Mouse (Mus musculus) cerebellum, postnatal 4 days (tissue): Measurements from ENCODE around the gene Nhsl2.

Source experiments
- DNase-seq, 2 experiments: peaks; one replicate each; pipeline ENCODE4 v3.0.0; 2022; ENCODE audit warnings: low spot score in 2 of 2, mixed read lengths in 1 of 2

Nhsl2 gene

GRCm38 (mm10) chrX:102042386-102042785, 193.2 kb downstream of the Nhsl2 start:
- DNase-seq: no peak

DNA sequence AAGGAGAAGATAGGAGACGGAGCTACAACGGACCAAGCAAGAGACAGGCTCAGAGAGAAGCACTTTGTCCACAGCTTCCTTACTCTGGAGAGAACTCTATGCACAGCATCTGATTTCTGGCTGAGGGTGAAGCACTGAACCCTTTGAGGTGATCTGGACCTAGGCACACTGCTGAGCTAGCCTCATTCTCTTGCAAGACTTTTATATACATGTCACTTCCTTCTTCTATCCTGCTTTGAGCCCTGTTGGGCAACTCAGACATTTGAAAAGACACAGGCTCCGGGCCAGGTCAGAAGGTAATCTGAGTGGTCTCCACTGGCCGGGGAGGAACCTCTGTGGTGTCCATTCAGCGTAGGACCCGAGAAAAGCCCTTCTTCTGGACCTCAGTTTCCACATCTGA, 201.4 kb downstream of the Nhsl2 start:
- no peak for DNase-seq

- no peak for DNase-seq
Measured at GRCm38 (mm10) chrX:102051225-102051624, 202.0 kb downstream of the Nhsl2 start.

GRCm38 (mm10) chrX:102053371-102053770, 204.2 kb downstream of the Nhsl2 start:
- DNase-seq: no peak

GRCm38 (mm10) chrX:102054009-102054408, 204.8 kb downstream of the Nhsl2 start:
- DNase-seq: no peak

DNA sequence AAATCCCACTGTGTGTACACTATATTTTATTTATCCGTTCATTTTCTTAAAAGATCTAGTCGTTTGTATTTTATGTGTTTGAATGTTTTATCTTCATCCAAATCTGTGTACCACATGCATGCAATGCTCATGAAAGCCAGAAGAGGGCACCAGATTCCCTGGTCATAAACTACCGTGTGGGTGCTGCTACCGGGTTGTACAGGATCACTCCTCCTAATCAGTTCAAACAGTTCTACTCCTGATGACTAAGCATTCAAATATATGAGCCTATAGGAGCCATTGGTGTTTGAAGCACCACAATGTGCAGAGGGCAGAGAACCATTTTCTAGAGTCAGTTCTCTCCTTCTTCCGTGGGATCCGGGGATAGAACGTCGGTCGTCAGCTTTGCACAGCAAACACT, 210.3 kb downstream of the Nhsl2 start:
- no peak for DNase-seq

DNA sequence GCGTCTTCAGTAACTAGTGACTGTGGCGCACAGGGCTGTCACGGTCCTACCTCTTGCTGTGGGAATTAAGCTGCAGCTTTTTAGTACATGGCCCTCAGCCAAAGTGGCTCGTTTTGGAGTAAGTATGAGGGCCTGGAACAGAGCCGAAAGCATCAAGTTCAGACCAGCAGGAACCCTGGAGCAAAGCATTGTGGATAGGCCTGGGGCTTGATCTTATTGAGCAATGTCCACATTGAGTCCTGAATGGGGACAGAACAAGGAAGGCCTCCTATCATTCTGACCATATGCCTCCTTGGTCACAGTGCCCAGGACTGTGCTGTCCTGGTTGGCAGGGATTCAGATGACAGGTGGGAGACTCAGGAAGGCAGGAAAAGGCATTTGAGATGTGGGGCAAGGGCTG, 211.1 kb downstream of the Nhsl2 start:
- peak in 1 of 2 experiments; percentile 44 for DNase-seq

- DNase-seq: peak in 1 of 2 experiments; percentile 27
Measured at GRCm38 (mm10) chrX:102060891-102061290, 211.7 kb downstream of the Nhsl2 start.

DNA sequence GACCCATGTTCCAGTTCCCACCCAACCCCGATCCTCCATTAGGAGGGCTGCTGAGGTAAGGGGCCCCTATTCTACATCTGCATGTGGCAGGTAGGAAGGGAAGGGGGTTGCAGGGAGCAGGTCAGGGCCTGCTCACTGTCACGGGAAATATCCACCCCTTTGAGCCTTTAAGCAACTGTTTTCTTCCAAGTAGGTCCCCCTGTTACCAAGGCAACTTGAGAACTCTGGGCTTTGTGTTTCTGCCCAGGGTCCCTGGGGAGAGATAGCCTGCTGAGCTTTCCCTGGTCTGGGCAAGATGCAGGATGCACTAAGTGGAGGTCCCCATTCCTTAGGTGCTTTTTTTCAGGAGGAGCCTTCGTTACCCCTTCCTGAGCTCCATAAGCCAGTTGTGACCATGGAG, 214.9 kb downstream of the Nhsl2 start:
- no peak for DNase-seq

GRCm38 (mm10) chrX:102065213-102065775, 216.1 kb downstream of the Nhsl2 start:
- no peak for DNase-seq

DNA sequence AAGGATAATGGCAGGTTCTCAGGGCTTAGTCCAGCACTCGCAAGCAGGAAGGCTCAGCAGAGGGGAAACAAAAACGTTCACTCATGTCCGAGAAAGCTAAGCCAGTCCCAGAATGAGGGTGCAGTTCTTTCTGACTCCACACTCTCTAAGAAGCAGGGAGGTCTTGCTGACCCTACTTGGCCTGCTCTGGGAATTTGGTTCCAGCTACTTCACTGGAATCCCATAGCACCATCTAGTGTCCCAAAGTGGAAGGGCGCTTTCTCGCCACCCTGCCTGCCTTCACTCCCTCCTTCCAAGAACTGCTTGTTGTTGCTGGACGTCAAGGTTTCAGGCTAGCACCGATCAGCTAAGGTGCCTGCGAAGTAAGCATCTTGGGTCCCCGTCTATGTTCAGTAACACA, 216.9 kb downstream of the Nhsl2 start:
- peak; percentile 68 to 85 for DNase-seq

DNA sequence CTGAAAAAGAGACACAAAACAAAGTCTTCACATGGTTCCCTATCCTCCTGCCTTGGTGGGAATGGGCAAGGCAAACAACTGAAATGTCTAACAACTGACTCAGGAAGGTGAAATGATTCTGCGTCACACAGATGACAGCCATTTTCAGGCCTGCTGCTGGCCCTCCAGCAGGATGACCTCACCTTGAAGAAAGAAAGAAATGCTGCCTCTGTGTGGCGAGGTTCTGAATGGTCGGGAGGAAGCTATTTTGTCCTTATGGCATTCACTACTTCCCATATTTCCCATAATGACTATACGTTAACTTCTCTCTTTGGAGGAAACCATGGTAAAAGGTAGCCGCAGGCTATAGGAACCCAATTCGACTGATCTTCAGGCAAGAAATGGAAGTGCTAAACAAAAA, 217.9 kb downstream of the Nhsl2 start:
- DNase-seq: no peak

- no peak for DNase-seq
Measured at GRCm38 (mm10) chrX:102068811-102069540, 219.8 kb downstream of the Nhsl2 start.

GRCm38 (mm10) chrX:102070591-102071471, 221.6 kb downstream of the Nhsl2 start, which contains the start of gene Rtl5:
Gene Rtl5 (minus strand): TSS chrX:102071304.
- DNase-seq: peak; percentile 42 to 64

DNA sequence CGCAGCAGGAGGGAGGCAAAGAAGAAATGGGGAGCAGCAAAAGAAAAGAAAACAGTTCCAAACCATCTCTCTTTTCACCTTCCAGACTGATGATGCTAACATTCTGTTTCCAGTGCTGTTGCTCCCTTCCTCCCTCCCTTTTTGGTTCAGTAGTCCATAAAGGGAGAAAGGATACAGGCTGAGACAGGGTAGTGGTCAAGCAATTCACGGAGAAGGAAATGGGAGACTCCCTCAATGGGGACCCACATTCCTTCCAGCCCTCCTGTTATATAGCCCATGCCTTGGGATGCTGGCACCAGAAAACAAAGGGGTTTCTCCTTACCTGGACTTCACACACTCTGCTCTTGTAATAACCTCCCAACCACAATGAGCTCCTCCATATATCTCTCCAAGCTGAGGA, 222.3 kb downstream of the Nhsl2 start:
- DNase-seq: no peak

GRCm38 (mm10) chrX:102073605-102074325, 224.6 kb downstream of the Nhsl2 start:
- no peak for DNase-seq

DNA sequence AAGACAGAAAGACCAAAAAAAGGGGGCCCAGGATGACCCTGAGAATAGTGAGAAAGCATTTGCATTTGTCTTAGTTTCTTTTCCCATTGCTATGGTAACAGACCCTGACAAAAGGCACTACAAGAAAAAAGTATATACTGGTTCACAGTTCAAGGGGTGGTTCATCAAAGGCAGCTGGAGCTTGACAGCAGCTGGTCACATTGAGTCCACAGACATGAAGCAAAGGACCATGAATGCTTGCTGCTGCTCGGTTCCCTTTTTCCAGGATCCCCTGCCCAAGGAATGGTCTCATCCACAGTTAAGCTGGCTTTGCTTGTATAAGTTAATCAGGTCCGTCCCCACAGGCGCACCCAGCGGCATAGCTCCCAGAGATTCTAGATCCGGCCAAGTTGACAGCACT, 225.2 kb downstream of the Nhsl2 start:
- DNase-seq: no peak

DNA sequence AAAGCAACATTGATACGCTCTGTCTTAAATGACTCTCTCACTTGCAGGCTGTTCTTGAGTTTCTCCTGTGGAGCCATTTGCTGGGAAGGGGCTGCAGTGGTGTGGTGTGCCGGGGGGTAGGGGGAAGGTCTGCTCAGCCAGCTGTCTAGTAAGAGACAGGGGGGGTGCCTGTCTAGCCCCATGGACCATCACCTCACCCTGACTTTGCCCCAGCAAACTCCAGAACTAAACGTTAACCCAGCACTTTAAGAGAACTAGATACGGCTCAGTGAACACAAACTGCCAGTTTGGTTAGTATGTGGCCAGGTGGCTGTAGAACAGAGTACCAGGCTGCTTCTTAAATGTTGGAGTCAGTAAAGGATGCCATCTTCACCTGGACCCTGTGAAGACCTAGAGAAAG, 226.0 kb downstream of the Nhsl2 start:
- DNase-seq: no peak

DNA sequence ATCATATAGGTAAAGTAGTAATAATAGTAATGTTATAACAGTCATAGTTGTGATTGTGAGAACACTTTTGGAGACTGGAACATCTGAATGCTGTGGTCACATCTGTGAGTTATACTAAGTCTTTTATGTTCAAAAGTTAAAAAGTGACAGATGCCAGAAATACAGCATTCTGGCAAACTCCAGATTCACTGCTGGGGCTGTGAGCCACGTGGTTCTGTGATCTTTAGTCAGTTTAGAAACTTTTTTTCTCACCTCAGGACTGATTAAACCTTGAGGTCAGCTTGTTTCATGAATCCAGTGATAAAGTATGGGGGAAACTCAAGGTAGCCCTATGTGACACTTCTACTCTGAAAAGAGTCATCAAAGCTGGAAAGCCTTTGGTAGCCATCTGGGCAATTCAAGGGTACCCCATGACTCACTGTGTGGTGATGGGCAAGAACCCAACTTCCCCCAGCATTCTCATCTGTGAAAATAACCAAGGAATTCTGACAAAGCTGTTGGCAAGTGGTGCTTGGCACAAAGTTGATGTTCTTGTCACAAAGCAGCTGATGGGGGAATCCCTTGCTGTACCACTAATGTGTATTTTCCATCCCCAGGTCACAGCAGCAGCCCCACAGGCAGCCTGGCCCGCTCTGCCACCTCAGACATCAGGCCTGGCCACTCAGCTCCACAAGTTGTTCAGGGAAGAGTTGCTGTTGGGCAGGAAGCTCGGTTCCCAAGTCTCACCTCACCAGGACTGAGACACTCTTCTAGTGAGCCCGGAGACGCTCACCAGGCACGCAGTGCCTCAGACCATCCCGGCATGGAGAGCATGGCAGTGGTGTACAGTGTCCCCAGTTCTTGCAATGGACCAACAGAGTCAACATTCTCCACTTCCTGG, 227.9 kb downstream of the Nhsl2 start:
- no peak for DNase-seq

GRCm38 (mm10) chrX:102081076-102081475, 231.9 kb downstream of the Nhsl2 start:
- DNase-seq: no peak
